Mouse (Mus musculus): ENCODE measurements around the gene Tgif1.

The Tgif1 gene

DNA sequence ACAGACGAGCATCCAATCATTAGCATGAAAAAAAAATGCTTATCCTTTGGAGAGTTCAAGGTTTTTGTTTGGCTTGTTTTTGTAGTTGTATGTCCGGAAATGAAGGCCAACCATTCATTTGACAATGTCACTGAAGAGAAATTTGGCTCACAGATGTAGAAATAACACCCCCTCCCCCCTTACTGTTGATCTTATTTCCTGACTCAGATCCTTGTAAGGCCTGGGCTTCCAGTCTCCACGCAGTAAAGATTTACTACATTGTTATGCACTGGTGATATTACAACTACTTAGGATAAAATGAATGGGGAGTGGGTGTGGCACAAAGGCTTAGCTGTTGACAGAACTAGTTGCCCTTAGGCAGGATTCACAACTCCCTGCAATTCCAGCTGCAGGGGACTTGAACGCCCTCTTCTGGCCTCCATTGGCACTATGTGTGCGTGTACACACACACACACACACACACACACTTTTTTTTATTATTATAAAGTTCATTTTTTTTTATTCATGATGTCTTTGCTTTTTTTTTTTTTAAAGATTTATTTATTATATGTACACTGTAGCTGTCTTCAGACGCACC is 13.3 kb upstream of the Tgif1 start:
- DNase-seq (ENCODE audit: low read depth, low spot score) = no peak

DNA sequence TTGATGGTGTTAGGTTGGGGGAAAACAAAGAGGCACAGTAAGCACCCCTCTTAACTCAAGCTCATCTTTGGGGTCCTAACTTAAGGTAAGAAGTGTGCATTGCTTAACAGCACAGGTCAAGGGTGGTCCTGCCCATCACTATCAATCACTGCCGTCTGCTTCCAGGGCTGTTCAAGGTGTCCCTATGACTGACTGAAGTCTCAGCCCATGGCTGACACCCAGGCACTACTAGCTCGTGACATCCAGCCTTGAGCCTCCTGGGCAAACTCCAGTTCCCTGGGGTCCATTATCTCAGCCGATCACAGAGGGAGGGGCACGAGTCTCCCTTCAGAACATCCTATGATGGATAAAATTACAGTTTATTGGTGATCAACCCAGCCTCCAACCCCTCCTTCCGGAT is 12.7 kb upstream of the Tgif1 start:
- DNase-seq (ENCODE audit: low read depth, low spot score) = no peak

DNA sequence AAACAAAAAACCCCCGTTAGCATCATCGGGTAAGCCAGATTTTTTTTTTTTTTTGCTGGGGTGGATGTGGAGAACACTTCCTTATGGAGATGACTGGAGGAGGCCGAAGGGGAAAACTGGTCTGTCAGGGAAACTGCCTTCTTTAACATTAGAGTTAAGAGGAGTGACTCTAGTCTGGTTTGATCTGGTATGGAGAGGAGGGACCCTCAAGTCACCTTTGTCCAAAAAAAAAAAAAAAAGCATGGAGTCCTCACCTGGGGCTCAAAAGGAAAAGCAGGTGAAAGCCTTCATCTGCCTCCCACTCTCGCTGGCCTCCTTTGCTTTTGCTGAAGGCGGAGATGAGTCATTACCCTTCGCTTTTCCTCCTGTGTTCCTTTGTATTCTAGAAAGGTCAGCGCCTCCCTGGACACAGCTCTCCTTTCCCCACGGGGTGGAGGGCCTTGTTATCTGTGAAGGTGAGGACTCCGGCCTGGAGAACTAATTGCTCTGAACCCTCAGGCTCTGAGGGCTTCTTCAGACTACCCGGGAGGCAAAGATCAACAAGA is 11.8 kb upstream of the Tgif1 start:
- DNase-seq (ENCODE audit: low read depth, low spot score) = no peak

DNA sequence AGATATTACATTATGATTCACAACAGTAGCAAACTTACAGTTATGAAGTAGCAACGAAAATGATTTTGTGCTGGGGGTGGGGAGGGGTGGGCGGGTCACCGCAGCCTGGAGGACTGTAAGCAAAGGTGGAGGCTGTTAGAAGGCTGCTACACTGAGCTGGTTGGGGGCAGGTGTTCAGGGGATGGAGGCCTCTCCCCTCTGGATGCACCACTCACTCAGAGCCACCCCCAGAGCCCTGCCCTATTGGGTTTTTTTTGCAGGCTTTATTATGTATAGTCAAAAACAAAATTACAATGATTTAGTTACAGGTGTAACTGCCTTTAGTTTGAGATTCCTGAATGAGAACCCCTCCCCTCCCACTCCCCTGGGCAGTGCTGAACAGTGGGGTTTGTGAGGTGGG is 11.3 kb upstream of the Tgif1 start:
- no peak for DNase-seq (ENCODE audit: low read depth, low spot score)

DNA sequence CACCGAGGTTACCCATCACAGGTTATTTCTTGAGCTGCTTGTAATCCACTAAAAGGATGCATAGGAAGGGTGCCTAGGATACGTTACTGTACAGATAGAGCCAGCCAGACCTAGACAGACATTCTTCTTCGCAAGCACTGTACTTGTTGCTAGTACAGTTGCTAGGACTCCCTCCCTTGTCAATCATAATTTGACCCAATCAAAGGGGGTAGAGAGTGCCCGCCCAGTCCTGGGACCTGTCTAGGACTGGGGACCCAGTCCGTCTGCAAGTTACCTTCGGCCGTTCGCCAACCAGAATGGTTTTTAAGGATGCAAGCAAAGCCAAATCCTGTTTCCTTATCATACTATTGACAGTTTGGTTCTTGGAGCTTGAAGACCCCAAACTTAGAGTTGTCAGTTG is 10.8 kb upstream of the Tgif1 start:
- no peak for DNase-seq (ENCODE audit: low read depth, low spot score)

DNA sequence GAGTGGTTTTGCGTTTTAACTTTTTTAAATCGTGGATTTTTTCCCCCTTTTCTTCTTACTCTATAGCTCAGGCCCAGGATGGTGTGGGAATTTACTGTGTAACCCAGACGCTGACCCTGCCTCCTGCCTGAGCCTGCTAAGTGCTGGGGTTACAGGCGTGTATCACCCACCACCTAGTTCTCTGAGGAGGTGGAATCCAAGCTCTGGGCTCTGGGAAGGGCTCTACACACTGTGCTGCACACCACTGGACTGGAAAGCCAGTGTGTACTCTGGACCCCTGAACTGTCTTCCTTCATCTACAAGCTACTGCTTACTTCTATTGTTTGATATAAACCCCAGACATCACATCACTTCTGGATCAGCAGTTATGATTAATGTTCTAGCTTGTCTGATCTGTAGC is 5.5 kb upstream of the Tgif1 start:
- no peak for DNase-seq (ENCODE audit: low read depth, low spot score)

DNA sequence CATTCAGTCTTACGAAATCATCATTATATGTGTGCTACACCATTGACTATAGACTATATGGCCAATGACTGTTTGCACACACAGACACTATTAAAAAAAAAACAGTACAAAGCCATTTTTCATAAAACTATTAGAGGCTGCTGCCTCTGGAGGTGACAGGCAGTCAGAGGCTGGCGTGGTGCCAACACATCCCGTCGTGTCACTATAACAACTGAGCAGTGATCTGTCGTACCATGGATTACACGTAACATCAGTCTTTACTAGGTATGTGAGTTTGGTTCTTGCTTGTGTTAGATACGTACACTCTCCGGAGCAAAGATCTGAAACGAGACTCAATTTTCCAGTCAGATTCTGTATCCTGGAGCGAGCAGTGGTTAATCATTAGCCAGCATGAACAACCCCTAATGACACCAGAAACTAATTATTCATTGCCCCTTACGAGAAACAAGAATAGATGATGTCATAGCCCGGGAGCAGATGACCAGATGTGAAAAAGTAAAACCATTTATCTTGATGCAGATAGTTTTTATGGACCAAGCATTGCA is 3.6 kb upstream of the Tgif1 start:
- DNase-seq (ENCODE audit: low read depth, low spot score) = no peak

DNA sequence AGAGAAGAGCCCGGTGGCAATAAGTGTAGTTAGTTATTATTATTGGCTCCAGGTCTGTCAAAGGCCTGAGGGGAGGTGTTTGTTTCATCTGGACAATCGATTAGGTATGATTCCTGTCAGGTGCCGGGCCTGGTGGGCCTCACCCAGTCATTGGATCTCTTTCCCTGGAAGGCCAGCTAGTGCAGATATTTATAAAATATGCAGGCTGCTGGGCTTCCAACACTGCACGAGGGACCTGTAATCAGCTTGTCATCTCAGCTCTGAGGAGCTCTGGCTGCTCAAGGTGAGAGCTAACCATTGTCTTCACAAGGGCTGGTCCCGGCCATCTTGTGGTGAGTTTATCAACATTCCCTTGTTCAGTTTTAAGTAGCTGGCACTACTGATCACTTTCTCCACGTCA is 675 bp upstream of the Tgif1 start:
- DNase-seq (ENCODE audit: low read depth, low spot score) = no peak

DNA sequence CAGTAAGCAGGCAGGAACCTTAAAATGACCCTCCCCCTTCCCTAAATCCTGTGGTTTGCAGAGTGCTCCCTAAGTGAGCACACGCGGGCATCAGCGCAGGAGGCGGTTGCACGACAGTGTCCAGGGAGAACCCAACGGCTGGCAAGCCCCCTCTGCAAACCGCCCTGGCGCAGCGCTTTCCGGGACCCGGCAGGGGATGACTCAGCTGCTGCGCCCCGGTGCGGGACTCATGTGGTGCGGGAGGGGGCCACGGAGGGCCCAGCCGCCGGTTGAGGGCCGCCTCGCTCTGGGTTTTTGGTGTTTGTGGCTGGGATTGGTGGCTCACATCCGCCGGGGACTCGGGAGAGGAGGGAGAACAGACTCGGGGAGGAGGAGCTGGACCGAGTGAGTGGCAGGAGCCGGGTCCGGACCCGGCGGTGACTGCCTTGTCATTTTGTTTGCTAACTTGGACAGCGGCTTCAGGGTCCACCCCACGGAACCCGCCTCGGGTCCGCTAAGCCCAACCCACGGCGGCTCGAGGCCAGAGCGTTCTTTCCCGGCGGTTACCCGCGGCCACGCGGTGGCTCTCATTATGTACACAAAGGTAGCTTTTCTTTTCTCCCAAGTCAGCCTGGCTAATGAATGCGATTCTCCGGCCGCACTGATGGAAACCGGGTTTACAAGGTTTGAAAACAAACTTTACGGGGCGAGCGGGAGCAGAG is 510 bp downstream of the Tgif1 start:
- no peak for DNase-seq (ENCODE audit: low read depth, low spot score)

DNA sequence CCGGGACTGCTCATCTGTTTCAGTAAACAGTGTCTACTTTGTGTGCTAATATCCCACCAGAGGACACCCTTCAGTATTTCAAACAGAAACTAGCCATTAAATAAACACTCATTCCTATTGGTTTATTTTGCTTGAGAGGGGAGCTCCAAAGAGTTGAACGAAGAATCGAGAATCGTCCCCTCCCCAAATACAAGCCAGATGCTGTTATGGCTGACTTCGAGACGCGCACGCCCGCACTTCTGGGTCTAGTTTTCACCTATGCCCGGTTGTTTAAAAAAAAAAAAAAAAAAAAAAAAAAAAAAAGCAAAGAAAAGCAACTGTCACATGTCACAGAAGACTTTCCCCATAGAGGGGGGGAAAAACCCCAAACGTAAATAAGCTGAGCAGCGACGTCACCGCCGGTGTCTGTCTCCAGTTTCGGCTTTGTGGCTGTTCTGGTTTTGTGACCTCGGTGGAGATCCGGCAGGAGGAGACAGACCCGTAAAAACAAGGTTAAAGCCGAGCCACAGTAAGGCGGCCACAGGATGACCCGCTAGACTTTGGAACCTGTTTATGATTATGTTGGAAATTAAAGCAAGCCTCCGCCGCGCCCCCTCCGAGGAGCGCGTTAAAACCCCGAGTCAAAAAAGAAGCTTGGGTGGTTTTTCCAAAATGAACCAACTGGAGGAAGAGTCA is 1.2 kb downstream of the Tgif1 start:
- no peak for DNase-seq (ENCODE audit: low read depth, low spot score)

DNA sequence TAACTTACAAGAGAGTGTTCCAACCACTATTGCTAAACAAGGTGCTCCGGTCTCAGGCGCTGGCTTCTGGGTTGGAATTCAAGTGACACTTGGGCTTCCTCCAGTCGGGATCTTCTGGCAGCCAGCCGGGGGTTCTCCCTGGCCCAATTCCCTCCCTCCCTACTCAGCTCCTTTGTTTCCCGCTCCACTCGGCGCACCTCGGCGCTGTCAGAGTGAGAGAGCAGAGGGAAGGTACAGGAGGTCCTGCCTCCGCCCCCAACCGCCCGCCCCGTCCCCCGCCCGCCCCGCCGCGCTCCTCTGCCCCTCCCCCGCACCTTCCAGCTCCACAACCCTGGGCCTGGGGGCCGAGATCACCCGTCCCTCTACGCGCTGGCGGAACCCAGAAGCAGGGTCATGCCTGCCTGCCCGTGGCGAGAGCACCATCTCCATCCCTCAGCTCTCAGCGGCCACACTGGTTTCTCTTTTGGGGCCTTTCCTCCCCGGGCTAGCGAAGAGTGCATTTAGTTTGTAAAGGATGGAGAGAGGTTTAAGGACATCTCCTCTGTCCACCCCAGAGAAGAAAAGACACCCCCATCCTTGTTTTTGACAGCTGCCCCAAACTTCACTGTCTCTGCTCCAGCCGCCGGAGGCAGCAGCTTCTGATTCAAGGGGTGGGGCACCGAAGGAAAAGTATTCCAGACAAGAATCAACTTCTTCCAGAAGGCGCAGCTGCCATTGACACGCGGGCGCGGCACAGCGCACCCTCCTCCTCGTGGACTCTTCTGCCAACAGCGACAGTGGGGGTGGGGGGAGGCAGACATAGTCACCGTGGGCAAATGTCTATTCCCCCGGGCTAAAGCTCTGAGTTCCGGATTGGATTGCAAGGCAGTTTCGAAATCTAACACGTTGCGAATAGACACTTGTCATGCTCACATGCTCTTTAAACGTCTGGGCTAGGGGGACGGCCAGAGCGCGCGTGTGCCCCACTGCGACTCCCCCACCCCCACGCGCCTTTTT is 2.1 kb downstream of the Tgif1 start:
- no peak for DNase-seq (ENCODE audit: low read depth, low spot score)

DNA sequence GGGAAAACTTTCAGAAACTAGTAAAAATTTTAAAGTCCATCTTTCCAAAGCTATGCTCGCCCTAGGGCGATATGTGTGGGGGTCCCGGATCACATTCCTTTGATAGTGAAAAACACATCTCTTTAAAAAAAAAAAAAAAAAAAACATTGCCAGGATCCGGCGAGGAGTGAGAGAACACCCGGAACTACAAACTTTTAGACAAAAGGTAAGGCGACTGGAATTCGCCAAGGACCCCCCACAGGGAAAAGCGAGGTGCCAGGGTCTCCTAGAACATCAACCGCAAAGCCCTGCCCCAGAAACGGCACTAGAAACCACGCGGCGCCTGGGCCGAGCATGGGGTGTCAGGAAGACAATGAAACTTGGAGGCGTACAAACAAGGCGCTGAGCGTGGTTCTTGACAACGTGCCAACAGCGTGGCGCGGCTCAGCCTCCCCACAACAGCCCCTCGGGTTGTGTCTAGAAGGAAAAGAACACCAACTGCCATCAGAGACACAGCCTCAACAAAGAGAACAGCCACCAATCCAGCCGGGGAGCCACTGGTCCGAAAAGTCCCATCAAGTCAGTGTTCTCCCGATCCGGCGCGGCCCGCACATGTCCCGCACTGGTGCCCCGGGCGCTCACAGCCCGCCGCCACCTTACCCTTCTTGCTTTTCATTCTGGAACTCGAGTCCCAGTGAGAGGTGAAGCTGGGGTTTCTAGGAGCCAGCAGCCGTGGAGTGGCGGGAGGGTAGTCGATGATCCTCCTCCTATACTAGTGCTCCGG is 2.9 kb downstream of the Tgif1 start:
- DNase-seq (ENCODE audit: low read depth, low spot score) = no peak

DNA sequence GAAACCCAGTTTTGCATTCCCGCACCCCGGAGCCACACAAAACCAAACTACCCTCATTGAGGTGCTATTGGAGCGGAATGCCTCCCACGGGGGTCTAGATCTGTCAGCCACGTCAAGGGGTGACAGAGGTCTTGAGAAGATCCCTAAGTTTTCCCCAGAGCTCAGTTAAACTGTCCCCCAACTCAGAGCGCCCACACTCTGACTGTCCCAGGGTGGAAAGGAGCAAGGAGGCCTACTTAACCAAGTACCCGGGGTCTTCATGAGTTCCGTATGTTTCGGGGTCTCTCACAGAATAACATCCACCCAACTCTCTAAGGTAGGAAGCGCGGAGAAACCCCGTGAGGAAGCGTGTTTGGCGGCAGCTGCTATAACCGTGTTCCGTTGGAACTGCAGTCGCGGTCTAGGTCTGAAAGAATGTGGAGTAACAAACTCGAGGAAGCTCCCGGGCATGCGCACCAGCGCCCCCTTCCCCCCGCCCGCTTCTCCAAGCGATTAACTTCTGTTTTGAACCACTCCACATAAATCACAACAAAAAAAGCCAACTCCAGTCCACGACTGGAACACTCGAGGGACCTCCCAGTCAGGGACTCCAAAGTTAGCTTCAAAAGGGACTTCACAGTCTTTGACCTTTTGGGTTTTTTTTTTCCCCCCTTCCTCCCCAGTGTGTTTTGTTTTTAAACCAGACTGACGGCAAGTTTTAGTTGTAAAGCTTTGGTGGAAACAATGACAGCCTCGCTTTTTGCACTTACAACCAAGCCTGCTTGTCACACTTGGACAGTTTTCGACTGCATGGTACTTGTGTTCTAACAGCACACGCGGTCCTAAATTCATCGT is 3.7 kb downstream of the Tgif1 start:
- no peak for DNase-seq (ENCODE audit: low read depth, low spot score)

DNA sequence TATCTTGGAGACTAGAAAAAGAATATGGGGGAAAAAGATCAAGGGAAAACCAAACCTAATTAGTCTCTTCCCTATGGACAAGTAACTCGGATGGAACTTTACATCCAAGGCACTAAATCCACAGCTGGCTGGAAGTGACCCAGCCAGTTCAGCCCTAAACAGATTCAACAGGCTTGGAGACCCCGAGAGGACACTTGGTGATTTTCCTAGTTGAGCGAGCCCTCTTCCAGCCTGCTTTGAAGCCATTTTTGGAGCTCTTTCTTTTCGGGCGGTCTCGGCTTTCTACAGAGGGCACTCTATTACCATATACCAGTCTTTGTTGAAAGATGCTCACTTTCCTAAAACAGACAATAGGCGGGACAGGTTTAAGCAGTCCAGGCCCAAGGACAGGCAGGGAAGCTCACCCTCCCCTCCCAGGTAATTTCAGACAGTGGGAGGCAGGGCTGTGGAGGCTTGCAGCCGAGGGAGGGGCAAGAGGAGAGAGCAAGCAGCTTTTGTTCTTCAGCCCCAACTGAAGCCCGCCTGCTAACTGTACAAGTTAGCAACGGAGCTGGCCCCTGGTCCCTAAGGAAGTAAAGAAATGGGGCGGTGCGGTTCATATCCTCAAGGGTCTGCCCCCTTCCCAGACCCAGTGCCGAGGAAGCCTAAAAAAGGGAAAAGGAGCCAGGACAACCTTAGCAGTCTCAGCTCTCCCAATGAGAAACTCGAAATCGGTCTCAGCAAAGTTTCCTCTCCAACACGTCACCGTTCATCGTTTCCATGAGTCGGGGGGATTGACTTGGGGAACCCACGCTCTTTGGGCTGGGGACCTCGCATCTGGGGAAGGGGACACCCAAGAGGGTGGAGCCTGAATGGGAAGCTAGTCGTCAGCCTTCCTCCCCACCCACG is 4.6 kb downstream of the Tgif1 start:
- DNase-seq (ENCODE audit: low read depth, low spot score) = no peak

DNA sequence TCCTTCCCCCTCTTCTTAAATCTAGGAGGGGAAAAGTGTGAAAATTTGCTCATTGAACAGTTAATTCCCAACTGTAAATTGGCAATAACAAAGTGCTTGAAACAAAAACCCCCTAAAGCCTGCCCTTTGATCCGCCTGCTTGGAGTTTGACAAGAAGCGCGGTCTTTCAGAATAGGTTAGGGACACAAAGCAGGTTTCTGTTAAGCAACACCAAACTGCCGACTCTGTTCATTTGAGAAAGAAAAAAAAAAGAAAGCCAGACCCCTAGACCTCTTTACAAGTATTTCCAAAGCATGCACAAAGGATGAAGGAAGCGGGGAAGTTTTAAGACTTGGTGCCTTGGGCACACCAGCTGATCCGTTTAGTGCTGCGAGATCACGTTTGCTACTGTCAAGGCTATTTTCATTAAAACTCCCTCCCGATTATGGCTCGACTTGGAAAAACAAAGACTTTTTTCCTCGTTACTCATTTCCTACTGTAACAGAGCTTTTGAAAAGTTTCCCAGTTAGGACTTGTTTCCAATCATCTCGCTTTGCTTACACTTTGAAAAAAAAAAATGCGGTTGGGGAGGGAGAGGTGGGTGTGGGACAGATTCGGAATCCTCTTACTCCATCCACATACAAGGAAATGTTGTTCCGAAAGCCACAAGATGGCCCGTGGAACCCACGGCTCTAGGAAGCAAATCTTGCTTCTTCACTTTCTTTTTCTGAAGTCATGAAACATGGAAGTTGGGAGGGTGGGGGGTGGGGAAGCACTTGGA is 5.4 kb downstream of the Tgif1 start:
- no peak for DNase-seq (ENCODE audit: low read depth, low spot score)

DNA sequence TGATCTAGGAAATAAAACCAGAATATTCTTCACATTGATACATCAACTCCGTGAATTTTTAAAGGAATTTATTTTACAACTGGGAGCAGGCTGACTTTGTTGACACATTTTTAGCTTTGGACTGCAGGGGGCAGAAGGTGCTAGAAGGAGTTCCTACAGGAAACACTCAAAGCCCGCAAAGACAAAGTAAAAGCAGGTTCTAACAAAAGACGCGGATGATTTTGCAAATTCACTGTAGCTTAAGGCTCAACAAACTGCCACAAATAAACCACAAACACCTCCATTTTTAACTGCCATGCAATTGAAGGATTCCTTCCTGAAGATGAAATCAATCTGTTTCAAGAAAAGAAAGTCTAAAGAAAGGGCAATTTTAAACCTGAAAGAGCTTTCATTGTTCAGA is 6.3 kb downstream of the Tgif1 start:
- DNase-seq (ENCODE audit: low read depth, low spot score) = no peak

DNA sequence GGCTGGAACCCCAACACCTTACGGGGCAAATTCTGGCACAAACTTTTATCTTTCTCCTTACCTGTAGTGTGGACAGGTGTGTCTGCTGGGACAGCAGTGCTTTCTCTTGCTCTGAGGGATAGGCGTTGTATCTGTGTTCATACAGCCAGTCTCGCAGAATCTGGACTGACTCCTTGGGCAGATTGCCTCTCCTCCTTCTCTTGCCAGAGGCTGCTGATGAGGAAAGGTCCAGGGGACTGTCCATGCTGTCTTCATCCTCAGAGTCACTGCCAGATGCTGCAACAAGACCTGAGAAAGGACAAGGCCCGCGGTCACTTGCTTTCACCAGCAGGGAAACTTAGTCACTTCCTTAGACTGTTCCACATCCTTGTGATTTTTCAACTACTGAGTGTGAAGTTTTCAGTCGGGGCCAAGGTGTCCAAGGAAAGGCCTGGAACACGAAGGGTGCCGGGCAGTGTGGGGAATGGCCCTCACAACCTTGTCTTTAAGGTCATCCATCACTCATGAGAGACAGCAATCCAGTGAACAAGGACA is 7.2 kb downstream of the Tgif1 start:
- no peak for DNase-seq (ENCODE audit: low read depth, low spot score)

DNA sequence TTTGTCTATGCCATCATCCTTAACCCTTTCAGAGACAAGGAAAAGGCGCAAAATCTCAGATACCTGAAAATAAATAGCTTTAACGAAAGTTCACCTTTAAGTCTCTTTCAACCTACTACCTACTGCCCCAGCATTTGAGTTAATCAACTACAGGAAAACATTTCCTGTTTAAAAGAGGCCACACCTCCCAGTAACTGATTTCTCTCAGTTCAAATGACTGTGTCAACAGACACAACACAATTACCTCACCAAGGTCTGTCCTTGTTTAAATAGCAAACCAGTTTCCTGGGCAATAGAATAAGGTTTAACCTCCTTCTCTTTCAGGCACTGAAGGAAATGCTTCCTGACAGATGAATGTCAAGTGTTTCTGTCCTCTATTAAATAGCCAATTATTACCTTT is 7.8 kb downstream of the Tgif1 start:
- no peak for DNase-seq (ENCODE audit: low read depth, low spot score)

Measured in WW6 (cell line).